Mouse (Mus musculus): ENCODE data around the gene Gtf2h5.

DNA sequence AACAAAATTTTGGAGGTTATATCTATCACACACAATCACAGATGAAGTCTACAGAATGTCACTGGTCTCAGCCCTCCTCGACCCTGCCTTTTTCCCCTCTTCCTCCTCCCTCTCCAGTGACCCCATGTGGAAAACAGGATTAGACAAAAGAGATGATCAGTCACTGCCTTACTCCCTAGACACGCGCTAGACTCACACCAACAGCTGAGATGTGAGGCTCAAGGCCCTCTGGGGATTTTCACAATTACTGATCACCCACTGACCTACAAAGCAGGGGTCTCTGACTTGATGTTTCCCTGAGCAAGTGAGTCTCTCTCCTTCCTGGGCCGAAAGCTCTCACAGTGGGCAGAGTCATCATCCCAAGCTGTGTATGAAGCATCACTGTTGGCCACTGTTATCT, 26.8 kb upstream of the Gtf2h5 start:
- TF ChIP-seq CTCF (IDR thresholded peaks at IDR 0.05; ENCODE audit: low read depth, low read length) (no peak), POLR2A (IDR thresholded peaks at IDR 0.05; ENCODE audit: borderline replicate concordance, low read depth, low read length) (no peak)
